Mouse (Mus musculus) myocyte (in vitro differentiated cells): ENCODE results near the gene Mtcl1. TPM values are rescaled to one million over a fixed set of nuclear protein-coding genes. Genes with fewer than 3 reads are reported as not detected.

Experiments
- H3K27me3 ChIP-seq: one replicate; pipeline ENCODE4 v1.6.1; 2011; ENCODE audit not compliant: control insufficient read depth, insufficient read depth, insufficient read length
- H3K36me3 ChIP-seq: one replicate; pipeline ENCODE4 v1.6.1; 2011; ENCODE audit not compliant: control insufficient read depth, insufficient read depth
- H3K4me2 ChIP-seq: one replicate; pipeline ENCODE4 v1.6.1; 2011; ENCODE audit warnings: low read depth, control low read depth
- H3K4me3 ChIP-seq: one replicate; pipeline ENCODE4 v1.5.1; 2011; ENCODE audit warnings: mild to moderate bottlenecking, control low read depth, moderate library complexity
- H3K79me2 ChIP-seq: one replicate; pipeline ENCODE4 v1.6.1; 2011; ENCODE audit not compliant: control insufficient read depth, insufficient read depth
- H3ac ChIP-seq: one replicate; pipeline ENCODE4 v1.6.1; 2011; ENCODE audit not compliant: control insufficient read depth, insufficient read length
- CEBPB ChIP-seq: IDR thresholded peaks from 2 replicates; pipeline ENCODE4 v1.6.1; 2011; ENCODE audit warnings: mild to moderate bottlenecking, moderate library complexity; ENCODE audit not compliant: poor library complexity, insufficient read depth, severe bottlenecking
- E2F4 ChIP-seq: IDR thresholded peaks from one replicate; pipeline ENCODE4 v1.6.1; 2011; ENCODE audit warnings: mild to moderate bottlenecking, control low read depth, moderate library complexity; ENCODE audit not compliant: insufficient read depth
- MAX ChIP-seq: IDR thresholded peaks from one replicate; pipeline ENCODE4 v1.6.1; 2011; ENCODE audit warnings: low read depth, mild to moderate bottlenecking, control low read depth
- MYOD1 ChIP-seq, 3 experiments: IDR thresholded peaks; one replicate each; pipeline ENCODE4 v1.6.1; 2011; ENCODE audit warnings: control low read depth in 2 of 3, low read depth in 2 of 3, mild to moderate bottlenecking in 2 of 3, moderate library complexity in 1 of 3; ENCODE audit not compliant: insufficient read length in 2 of 3, control insufficient read depth in 1 of 3
- MYOG ChIP-seq, 3 experiments: IDR thresholded peaks; one replicate each; pipeline ENCODE4 v1.6.1; 2011; ENCODE audit warnings: control low read depth in 2 of 3, low read depth in 2 of 3, mild to moderate bottlenecking in 2 of 3; ENCODE audit not compliant: insufficient read length in 2 of 3, control insufficient read depth in 1 of 3, insufficient read depth in 1 of 3
- POLR2A ChIP-seq: IDR thresholded peaks from one replicate; pipeline ENCODE4 v1.6.1; 2011; ENCODE audit warnings: low read depth, mild to moderate bottlenecking, control low read depth, moderate library complexity; ENCODE audit not compliant: insufficient read length
- POLR2AphosphoS2 ChIP-seq: IDR thresholded peaks from one replicate; pipeline ENCODE4 v1.6.1; 2011; ENCODE audit warnings: low read depth, control low read depth; ENCODE audit not compliant: insufficient read length
- REST ChIP-seq: IDR thresholded peaks from one replicate; pipeline ENCODE4 v1.6.1; 2011; ENCODE audit warnings: mild to moderate bottlenecking, control low read depth, moderate library complexity; ENCODE audit not compliant: insufficient read depth, insufficient read length
- SRF ChIP-seq: IDR thresholded peaks from one replicate; pipeline ENCODE4 v1.6.1; 2011; ENCODE audit warnings: low read depth; ENCODE audit not compliant: control insufficient read depth, insufficient read length
- TCF12 ChIP-seq: IDR thresholded peaks from one replicate; pipeline ENCODE4 v1.6.1; 2011; ENCODE audit warnings: mild to moderate bottlenecking, control low read depth; ENCODE audit not compliant: poor library complexity, insufficient read depth, severe bottlenecking
- TCF3 ChIP-seq: IDR thresholded peaks from one replicate; pipeline ENCODE4 v1.6.1; 2011; ENCODE audit warnings: low read depth, control low read depth; ENCODE audit not compliant: insufficient read length
- USF1 ChIP-seq: IDR thresholded peaks from one replicate; pipeline ENCODE4 v1.6.1; 2011; ENCODE audit warnings: low read depth, mild to moderate bottlenecking, control low read depth, moderate library complexity
- polyA plus RNA-seq: library from polyadenylated mRNA; unstranded; fragments of >200 nt; fragmentation: generic; extraction: Trizol; gene quantifications from one replicate; pipeline ENCODE4 v1.2.1, GENCODE M21; 2012; ENCODE audit warnings: missing spikeins

Gene Mtcl1
- polyA plus RNA-seq, 1 experiment = 18.3 TPM

GRCm38 (mm10) chr17:66301906-66302305, 147.6 kb downstream of the Mtcl1 start:
- TF ChIP-seq MYOG (IDR thresholded peaks at IDR 0.05; ENCODE audit: control insufficient read depth in 1 of 3, insufficient read depth in 1 of 3, insufficient read length in 2 of 3, low read depth in 2 of 3) (no peak), CEBPB (no peak), POLR2AphosphoS2 (no peak), MYOD1 (IDR thresholded peaks at IDR 0.05; ENCODE audit: control insufficient read depth in 1 of 3, insufficient read length in 2 of 3, low read depth in 2 of 3) (no peak), REST (no peak), E2F4 (no peak), SRF (no peak), POLR2A (no peak), MAX (no peak), USF1 (no peak), TCF12 (no peak), TCF3 (no peak)
- Histone ChIP-seq H3K27me3 (no peaks in the 10 kb centered on the region), H3ac (no peak overlapping the region), H3K4me3 (no peak overlapping the region), H3K4me2 (no peak overlapping the region), H3K79me2 (no peaks in the 10 kb centered on the region), H3K36me3 (no peaks in the 10 kb centered on the region)

GRCm38 (mm10) chr17:66301267-66301666, 148.3 kb downstream of the Mtcl1 start:
- Histone ChIP-seq H3K36me3 (no peaks in the 10 kb centered on the region), H3ac (no peak overlapping the region), H3K4me3 (no peak overlapping the region), H3K27me3 (no peaks in the 10 kb centered on the region), H3K79me2 (no peaks in the 10 kb centered on the region), H3K4me2 (no peak overlapping the region)
- TF ChIP-seq E2F4 (no peak), USF1 (no peak), MAX (no peak), CEBPB (no peak), TCF12 (no peak), SRF (no peak), MYOG (IDR thresholded peaks at IDR 0.05; ENCODE audit: control insufficient read depth in 1 of 3, insufficient read depth in 1 of 3, insufficient read length in 2 of 3, low read depth in 2 of 3) (no peak), REST (no peak), POLR2A (no peak)

- Histone ChIP-seq H3K79me2 (no peaks in the 10 kb centered on the region), H3ac (no peak overlapping the region), H3K4me3 (no peak overlapping the region), H3K27me3 (no peaks in the 10 kb centered on the region), H3K4me2 (no peak overlapping the region), H3K36me3 (no peaks in the 10 kb centered on the region)
- no peak for TF ChIP-seq SRF
- no peak for TF ChIP-seq E2F4
Measured at GRCm38 (mm10) chr17:66297721-66298120, 151.8 kb downstream of the Mtcl1 start.

- TF ChIP-seq SRF (no peak), POLR2AphosphoS2 (no peak), USF1 (no peak), MYOG (IDR thresholded peaks at IDR 0.05; ENCODE audit: control insufficient read depth in 1 of 3, insufficient read depth in 1 of 3, insufficient read length in 2 of 3, low read depth in 2 of 3) (no peak), TCF3 (no peak), POLR2A (no peak), CEBPB (no peak), MYOD1 (IDR thresholded peaks at IDR 0.05; ENCODE audit: control insufficient read depth in 1 of 3, insufficient read length in 2 of 3, low read depth in 2 of 3) (no peak), E2F4 (no peak), MAX (no peak), REST (no peak), TCF12 (no peak)
- H3K79me2 ChIP-seq = no peaks in the 10 kb centered on the region
- no peak overlapping the region for H3K4me3 ChIP-seq
- H3K27me3 ChIP-seq = no peaks in the 10 kb centered on the region
- no peaks in the 10 kb centered on the region for H3K36me3 ChIP-seq
- no peak overlapping the region for H3K4me2 ChIP-seq
- H3ac ChIP-seq = no peak overlapping the region
Measured at GRCm38 (mm10) chr17:66293581-66293980, 156.0 kb downstream of the Mtcl1 start.

DNA sequence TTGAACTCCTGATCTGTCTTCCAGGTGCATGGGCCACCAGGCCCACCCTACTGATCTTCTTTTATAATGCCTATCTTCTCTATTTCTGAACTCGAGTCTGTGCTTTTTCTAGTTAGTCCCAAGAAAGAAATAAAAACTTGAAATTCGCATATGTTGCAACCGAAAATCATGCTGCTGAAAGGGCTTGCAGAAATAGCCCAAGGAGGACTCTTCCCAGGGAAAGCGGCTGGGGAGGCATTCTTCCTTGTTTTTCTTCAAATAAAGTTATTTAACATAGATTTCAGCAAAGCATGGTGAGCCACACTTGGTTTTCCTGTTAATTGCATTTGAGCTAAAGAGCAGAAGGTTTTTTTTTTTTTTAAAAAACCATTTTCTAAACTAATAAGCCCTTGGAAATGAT, 159.7 kb downstream of the Mtcl1 start:
- H3K79me2 ChIP-seq = no peaks in the 10 kb centered on the region
- no peak overlapping the region for H3K4me3 ChIP-seq
- no peaks in the 10 kb centered on the region for H3K27me3 ChIP-seq
- no peak for TF ChIP-seq REST
- no peak for TF ChIP-seq MYOG (IDR thresholded peaks at IDR 0.05; ENCODE audit: control insufficient read depth in 1 of 3, insufficient read depth in 1 of 3, insufficient read length in 2 of 3, low read depth in 2 of 3)
- no peak for TF ChIP-seq TCF12
- TF ChIP-seq E2F4 = no peak
- no peak for TF ChIP-seq MYOD1 (IDR thresholded peaks at IDR 0.05; ENCODE audit: control insufficient read depth in 1 of 3, insufficient read length in 2 of 3, low read depth in 2 of 3)
- TF ChIP-seq SRF = no peak
- no peak for TF ChIP-seq POLR2A
- no peak for TF ChIP-seq MAX
- TF ChIP-seq POLR2AphosphoS2 = no peak
- no peak for TF ChIP-seq CEBPB
- TF ChIP-seq USF1 = no peak
- no peak for TF ChIP-seq TCF3
- no peak overlapping the region for H3ac ChIP-seq
- H3K4me2 ChIP-seq = no peak overlapping the region
- H3K36me3 ChIP-seq = no peaks in the 10 kb centered on the region
